Mouse (Mus musculus): ENCODE results near the gene Tns1. TPM values are rescaled to one million over a fixed set of nuclear protein-coding genes. Genes with fewer than 3 reads are reported as not detected.

Tns1 gene
- polyA plus RNA-seq, 1 experiment from 2014 or later, result 8.2 TPM

DNA sequence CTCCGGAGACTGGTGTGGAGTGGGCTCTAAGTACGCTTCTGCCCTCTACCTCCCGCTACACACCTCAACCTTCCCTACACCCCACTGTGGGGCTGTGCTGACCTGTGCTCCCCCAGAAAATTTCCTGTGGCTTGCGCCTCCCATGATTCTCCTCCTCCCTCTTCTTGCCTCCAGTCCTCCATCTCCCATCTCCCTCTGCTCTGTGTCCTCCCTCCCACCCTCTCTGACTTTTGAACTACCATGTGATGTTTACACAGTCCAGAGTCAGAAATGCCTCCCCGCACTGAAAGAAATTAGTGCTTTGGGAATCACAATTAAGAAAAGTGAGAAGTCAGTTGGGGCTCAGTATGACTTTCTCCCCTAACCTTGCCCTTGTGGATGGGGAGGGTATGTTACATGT is 64.7 kb downstream of the Tns1 start:
- Histone ChIP-seq H3K4me1 (ENCODE audit: control insufficient read depth, insufficient read depth, low read length) (no peaks in the 10 kb centered on the region), H3K27ac (ENCODE audit: low read length) (no peak overlapping the region), H3K4me3 (ENCODE audit: low read depth, low read length) (no peak overlapping the region), H3K9ac (ENCODE audit: low read depth, low read length) (no peak overlapping the region), H3K36me3 (ENCODE audit: control insufficient read depth, insufficient read depth, low read length) (no peaks in the 10 kb centered on the region), H3K27me3 (ENCODE audit: control insufficient read depth, insufficient read depth, low read depth, low read length) (no peaks in the 10 kb centered on the region), H3K9me3 (replicated peaks; ENCODE audit: control insufficient read depth, low read length, poor library complexity, severe bottlenecking) (no peaks in the 10 kb centered on the region), H3K4me2 (ENCODE audit: low read length) (no peak overlapping the region)
- no peak for ATAC-seq
- WGBS, result 89% methylated on average over 5 of the region's 5 CpGs

DNA sequence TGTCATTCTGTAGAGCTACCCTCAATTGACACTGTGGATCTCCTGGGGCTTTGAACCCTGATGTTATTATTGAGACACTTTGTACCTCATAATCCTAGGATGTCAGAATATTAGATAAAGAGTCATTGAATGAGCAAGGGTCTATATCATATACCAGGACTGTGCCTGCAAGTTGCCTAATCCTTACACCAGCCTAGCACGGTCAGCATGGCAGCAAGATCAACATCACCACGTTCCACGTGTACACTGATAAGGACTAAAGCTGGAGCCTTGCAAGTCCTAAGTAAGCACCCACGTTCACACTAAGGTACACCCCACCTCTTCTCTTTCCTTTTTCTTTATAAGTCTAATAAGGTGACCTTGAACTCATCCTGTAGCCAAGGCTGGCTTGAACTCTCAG is 65.5 kb downstream of the Tns1 start:
- Histone ChIP-seq H3K27me3 (ENCODE audit: control insufficient read depth, insufficient read depth, low read depth, low read length) (no peaks in the 10 kb centered on the region), H3K27ac (ENCODE audit: low read length) (no peak overlapping the region), H3K36me3 (ENCODE audit: control insufficient read depth, insufficient read depth, low read length) (no peaks in the 10 kb centered on the region), H3K4me2 (ENCODE audit: low read length) (no peak overlapping the region), H3K9me3 (replicated peaks; ENCODE audit: control insufficient read depth, low read length, poor library complexity, severe bottlenecking) (no peaks in the 10 kb centered on the region), H3K4me3 (ENCODE audit: low read depth, low read length) (no peak overlapping the region), H3K9ac (ENCODE audit: low read depth, low read length) (no peak overlapping the region), H3K4me1 (ENCODE audit: control insufficient read depth, insufficient read depth, low read length) (no peaks in the 10 kb centered on the region)
- WGBS, result 84% methylated on average over 4 of the region's 4 CpGs
- no peak for ATAC-seq

DNA sequence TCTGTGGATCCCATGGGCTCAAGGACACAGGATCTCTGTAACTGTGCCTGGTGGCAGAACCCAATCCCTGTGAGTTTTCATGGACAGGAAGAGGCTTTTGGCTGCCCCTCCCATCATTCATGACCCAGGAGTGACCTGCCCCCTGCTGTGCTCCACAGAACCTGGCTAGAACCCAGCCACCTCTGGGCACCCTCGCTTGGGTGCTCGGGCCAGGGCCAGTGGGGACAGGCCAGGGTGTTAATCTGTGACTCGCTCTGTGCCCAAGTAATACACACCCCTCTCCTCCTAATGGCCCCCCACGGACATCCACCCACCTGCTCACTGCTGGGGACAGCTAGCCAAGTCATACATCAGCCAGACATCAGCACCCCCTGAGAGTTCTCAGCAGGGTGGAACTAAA is 65.9 kb downstream of the Tns1 start:
- Histone ChIP-seq H3K27me3 (ENCODE audit: control insufficient read depth, insufficient read depth, low read depth, low read length) (no peaks in the 10 kb centered on the region), H3K4me1 (ENCODE audit: control insufficient read depth, insufficient read depth, low read length) (no peaks in the 10 kb centered on the region), H3K9me3 (replicated peaks; ENCODE audit: control insufficient read depth, low read length, poor library complexity, severe bottlenecking) (no peaks in the 10 kb centered on the region), H3K4me3 (ENCODE audit: low read depth, low read length) (no peak overlapping the region), H3K4me2 (ENCODE audit: low read length) (no peak overlapping the region), H3K36me3 (ENCODE audit: control insufficient read depth, insufficient read depth, low read length) (no peaks in the 10 kb centered on the region), H3K9ac (ENCODE audit: low read depth, low read length) (no peak overlapping the region), H3K27ac (ENCODE audit: low read length) (no peak overlapping the region)
- WGBS, result 81% methylated on average over 4 of the region's 4 CpGs
- no peak for ATAC-seq

DNA sequence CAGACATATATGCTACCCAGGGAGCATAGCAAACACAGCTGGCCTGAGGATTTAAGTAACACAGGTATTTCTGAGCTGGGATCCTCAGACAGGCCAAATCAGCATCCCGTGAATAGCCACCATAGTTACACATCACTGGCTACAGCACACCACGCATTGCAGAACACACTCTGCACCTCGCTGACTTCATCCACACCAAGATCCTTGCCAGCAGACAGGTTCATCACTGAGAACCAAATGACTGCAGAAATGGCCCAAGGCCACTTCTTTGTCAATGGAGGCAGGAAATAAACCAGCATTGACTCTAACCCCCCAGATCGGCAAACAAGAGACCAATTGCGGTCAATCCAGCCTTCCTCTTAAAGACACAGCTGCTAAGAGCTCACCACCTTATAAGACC is 66.7 kb downstream of the Tns1 start:
- H3K27me3 ChIP-seq (ENCODE audit: control insufficient read depth, insufficient read depth, low read depth, low read length), result no peaks in the 10 kb centered on the region
- no peak overlapping the region for H3K9ac ChIP-seq (ENCODE audit: low read depth, low read length)
- no peak for ATAC-seq
- H3K36me3 ChIP-seq (ENCODE audit: control insufficient read depth, insufficient read depth, low read length), result no peaks in the 10 kb centered on the region
- WGBS, result 81% methylated on average over 5 of the region's 5 CpGs
- no peak overlapping the region for H3K4me2 ChIP-seq (ENCODE audit: low read length)
- no peak overlapping the region for H3K4me3 ChIP-seq (ENCODE audit: low read depth, low read length)
- H3K9me3 ChIP-seq (replicated peaks; ENCODE audit: control insufficient read depth, low read length, poor library complexity, severe bottlenecking), result no peaks in the 10 kb centered on the region
- no peaks in the 10 kb centered on the region for H3K4me1 ChIP-seq (ENCODE audit: control insufficient read depth, insufficient read depth, low read length)
- no peak overlapping the region for H3K27ac ChIP-seq (ENCODE audit: low read length)

DNA sequence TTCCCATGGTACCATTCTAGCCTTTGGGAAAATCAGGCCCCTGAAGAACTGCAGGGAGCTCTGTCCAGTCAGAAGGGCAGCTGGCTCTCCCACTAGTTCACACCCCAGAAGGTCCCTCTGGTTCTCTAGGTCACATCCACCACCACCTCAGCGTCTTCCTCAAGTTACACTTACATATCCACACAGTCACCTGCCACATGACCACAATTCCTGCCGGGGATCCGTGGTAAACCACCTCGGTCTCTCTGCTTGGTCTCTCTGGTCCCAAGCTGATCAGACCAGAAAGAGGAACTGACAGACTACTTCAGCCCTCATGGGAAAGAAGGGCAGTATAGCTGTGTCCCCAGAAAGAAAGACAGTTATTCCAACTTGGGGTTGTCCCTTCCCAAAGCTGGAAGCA is 68.7 kb downstream of the Tns1 start:
- Histone ChIP-seq H3K27ac (ENCODE audit: low read length) (no peak overlapping the region), H3K9ac (ENCODE audit: low read depth, low read length) (no peak overlapping the region), H3K4me1 (ENCODE audit: control insufficient read depth, insufficient read depth, low read length) (no peaks in the 10 kb centered on the region), H3K36me3 (ENCODE audit: control insufficient read depth, insufficient read depth, low read length) (no peaks in the 10 kb centered on the region), H3K4me2 (ENCODE audit: low read length) (no peak overlapping the region), H3K9me3 (replicated peaks; ENCODE audit: control insufficient read depth, low read length, poor library complexity, severe bottlenecking) (no peaks in the 10 kb centered on the region), H3K4me3 (ENCODE audit: low read depth, low read length) (no peak overlapping the region), H3K27me3 (ENCODE audit: control insufficient read depth, insufficient read depth, low read depth, low read length) (no peaks in the 10 kb centered on the region)
- ATAC-seq, result no peak
- WGBS, result 91% methylated on average over 4 of the region's 4 CpGs

DNA sequence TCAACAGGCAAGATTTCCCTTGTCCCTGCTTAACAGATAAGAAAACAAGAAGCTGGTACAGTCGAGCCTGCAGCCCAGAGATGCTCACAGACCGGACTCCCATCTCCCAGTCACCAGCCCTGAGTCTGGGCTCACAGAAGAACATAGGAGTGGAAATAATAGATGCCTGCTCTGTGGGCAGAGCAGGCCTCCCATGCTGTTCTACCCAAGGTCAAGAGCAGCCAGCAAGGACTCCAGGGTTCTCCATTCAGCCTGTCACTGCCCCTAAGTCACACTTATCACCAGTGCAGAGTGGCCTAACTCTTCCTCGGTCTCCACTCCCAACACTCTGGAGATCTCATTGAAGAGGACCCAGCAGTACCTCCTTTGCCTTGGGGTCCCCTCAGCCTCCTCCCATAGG is 69.8 kb downstream of the Tns1 start:
- no peaks in the 10 kb centered on the region for H3K36me3 ChIP-seq (ENCODE audit: control insufficient read depth, insufficient read depth, low read length)
- no peak overlapping the region for H3K27ac ChIP-seq (ENCODE audit: low read length)
- WGBS, result 75% methylated on average over 3 of the region's 3 CpGs
- no peak overlapping the region for H3K4me3 ChIP-seq (ENCODE audit: low read depth, low read length)
- ATAC-seq, result no peak
- H3K4me2 ChIP-seq (ENCODE audit: low read length), result no peak overlapping the region
- H3K9me3 ChIP-seq (replicated peaks; ENCODE audit: control insufficient read depth, low read length, poor library complexity, severe bottlenecking), result no peaks in the 10 kb centered on the region
- H3K4me1 ChIP-seq (ENCODE audit: control insufficient read depth, insufficient read depth, low read length), result no peaks in the 10 kb centered on the region
- no peaks in the 10 kb centered on the region for H3K27me3 ChIP-seq (ENCODE audit: control insufficient read depth, insufficient read depth, low read depth, low read length)
- no peak overlapping the region for H3K9ac ChIP-seq (ENCODE audit: low read depth, low read length)

DNA sequence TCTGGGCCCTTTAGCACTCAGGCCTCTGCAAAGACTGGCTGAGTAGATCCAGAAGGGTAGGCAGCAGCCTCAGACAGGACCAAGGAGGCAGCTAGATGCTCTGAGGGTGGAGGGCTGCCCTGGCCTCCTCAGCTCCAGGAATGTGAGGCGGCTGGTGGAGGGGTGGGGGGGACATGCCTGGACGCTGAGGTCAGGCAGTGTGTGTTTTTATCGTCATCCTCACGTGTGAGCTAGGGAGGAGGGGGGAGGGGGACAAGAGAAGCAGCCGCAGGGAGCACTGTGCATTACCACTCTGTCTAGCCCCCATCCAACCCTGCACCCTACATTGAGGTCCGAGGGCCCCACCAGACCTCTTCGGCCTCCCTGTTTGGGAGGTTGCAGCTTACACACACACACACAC is 70.2 kb downstream of the Tns1 start:
- Histone ChIP-seq H3K9me3 (replicated peaks; ENCODE audit: control insufficient read depth, low read length, poor library complexity, severe bottlenecking) (no peaks in the 10 kb centered on the region), H3K27ac (ENCODE audit: low read length) (no peak overlapping the region), H3K36me3 (ENCODE audit: control insufficient read depth, insufficient read depth, low read length) (no peaks in the 10 kb centered on the region), H3K4me2 (ENCODE audit: low read length) (no peak overlapping the region), H3K4me1 (ENCODE audit: control insufficient read depth, insufficient read depth, low read length) (no peaks in the 10 kb centered on the region), H3K4me3 (ENCODE audit: low read depth, low read length) (no peak overlapping the region), H3K27me3 (ENCODE audit: control insufficient read depth, insufficient read depth, low read depth, low read length) (no peaks in the 10 kb centered on the region), H3K9ac (ENCODE audit: low read depth, low read length) (no peak overlapping the region)
- ATAC-seq, result no peak
- WGBS, result 80% methylated on average over 3 of the region's 7 CpGs

DNA sequence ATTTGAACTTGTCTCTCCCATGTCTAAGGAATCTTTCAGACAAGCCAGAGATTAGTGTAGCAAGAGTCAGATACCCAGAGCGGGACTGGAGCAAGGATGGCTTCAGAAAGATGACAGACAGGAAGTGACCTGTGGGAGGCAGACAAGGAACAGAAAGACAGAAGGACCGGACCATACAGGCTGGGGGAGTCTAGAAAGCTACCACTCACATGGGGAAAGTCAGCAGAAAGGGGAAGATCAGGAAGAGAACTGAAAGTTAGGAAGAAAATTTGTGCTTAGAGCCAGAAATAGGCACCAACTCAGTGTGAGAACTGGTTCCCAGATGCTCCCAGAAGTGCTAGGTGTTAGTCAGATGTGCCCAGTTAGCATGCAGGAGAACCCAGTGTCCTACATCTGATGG is 71.2 kb downstream of the Tns1 start:
- Histone ChIP-seq H3K9me3 (replicated peaks; ENCODE audit: control insufficient read depth, low read length, poor library complexity, severe bottlenecking) (no peaks in the 10 kb centered on the region), H3K4me2 (ENCODE audit: low read length) (no peak overlapping the region), H3K27ac (ENCODE audit: low read length) (no peak overlapping the region), H3K4me3 (ENCODE audit: low read depth, low read length) (no peak overlapping the region), H3K27me3 (ENCODE audit: control insufficient read depth, insufficient read depth, low read depth, low read length) (no peaks in the 10 kb centered on the region), H3K36me3 (ENCODE audit: control insufficient read depth, insufficient read depth, low read length) (no peaks in the 10 kb centered on the region), H3K9ac (ENCODE audit: low read depth, low read length) (no peak overlapping the region), H3K4me1 (ENCODE audit: control insufficient read depth, insufficient read depth, low read length) (no peaks in the 10 kb centered on the region)
- 80% methylated on average over 2 of the region's 2 CpGs for WGBS
- no peak for ATAC-seq

DNA sequence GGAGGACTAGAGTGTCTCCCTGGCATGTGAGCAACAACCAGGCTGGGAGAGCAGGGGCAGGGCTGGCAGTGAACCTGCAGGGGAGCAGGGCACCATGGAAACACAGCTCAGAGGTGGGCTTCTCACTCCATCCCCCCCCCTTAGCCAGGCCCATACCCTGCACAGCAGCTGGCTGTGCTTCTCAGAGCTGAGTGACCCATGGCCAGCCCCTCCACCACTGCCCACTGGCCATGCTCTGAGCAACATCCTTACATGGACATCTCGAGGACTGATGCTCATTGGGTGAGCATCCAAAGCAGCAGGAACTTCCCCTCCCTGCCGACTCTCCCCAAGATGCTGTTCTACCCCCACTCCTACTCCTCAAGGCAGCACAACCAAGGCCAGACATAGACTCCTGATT is 72.9 kb downstream of the Tns1 start:
- Histone ChIP-seq H3K9me3 (replicated peaks; ENCODE audit: control insufficient read depth, low read length, poor library complexity, severe bottlenecking) (no peaks in the 10 kb centered on the region), H3K9ac (ENCODE audit: low read depth, low read length) (no peak overlapping the region), H3K4me3 (ENCODE audit: low read depth, low read length) (no peak overlapping the region), H3K27me3 (ENCODE audit: control insufficient read depth, insufficient read depth, low read depth, low read length) (no peaks in the 10 kb centered on the region), H3K4me1 (ENCODE audit: control insufficient read depth, insufficient read depth, low read length) (no peaks in the 10 kb centered on the region), H3K4me2 (ENCODE audit: low read length) (no peak overlapping the region), H3K36me3 (ENCODE audit: control insufficient read depth, insufficient read depth, low read length) (no peaks in the 10 kb centered on the region), H3K27ac (ENCODE audit: low read length) (no peak overlapping the region)
- ATAC-seq, result no peak
- WGBS, result 54% methylated on average over 2 of the region's 2 CpGs

DNA sequence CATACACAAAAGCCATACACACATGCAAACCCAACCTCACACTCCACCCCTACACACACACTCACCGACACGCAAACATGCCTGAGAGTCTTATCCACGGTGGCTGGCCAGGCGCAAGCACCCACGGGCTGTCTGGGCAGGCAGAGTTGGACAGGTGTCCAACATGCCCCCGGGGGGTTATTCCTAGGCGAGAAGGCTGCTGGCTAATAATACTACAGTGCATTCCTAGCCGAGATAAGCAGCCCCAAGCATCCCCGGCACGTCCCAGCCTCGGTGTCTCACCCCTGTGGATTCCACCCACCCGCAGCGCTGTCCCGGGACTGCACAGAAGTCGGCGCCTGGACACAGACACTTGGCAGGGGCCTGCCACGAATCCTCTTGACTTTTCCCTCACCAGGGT is 74.8 kb downstream of the Tns1 start:
- Histone ChIP-seq H3K27me3 (ENCODE audit: control insufficient read depth, insufficient read depth, low read depth, low read length) (no peaks in the 10 kb centered on the region), H3K4me3 (ENCODE audit: low read depth, low read length) (no peak overlapping the region), H3K4me2 (ENCODE audit: low read length) (no peak overlapping the region), H3K9ac (ENCODE audit: low read depth, low read length) (no peak overlapping the region), H3K27ac (ENCODE audit: low read length) (no peak overlapping the region), H3K36me3 (ENCODE audit: control insufficient read depth, insufficient read depth, low read length) (no peaks in the 10 kb centered on the region), H3K9me3 (replicated peaks; ENCODE audit: control insufficient read depth, low read length, poor library complexity, severe bottlenecking) (no peaks in the 10 kb centered on the region), H3K4me1 (ENCODE audit: control insufficient read depth, insufficient read depth, low read length) (no peaks in the 10 kb centered on the region)
- ATAC-seq, result no peak
- 82% methylated on average over 17 of the region's 17 CpGs for WGBS
